ENCODE assay signal across 22 mouse cellular contexts in genomic region chr7:100390166-100390565, GRCm38 (mm10). TPM values are rescaled to one million over a fixed set of nuclear protein-coding genes. Genes with fewer than 3 reads are reported as not detected.
DNase-seq lines count a peak whose midpoint lies in the region; ATAC-seq and TF ChIP-seq lines count a peak whose summit lies in the region.
"Had no signal": no experiment of that assay in that cellular context is flagged by ENCODE, and none has a peak within 500 bp of the region (broad histone marks: within the 10 kb centered on the region; RNA-seq: fewer than 3 reads in every experiment).

No protein-coding gene starts in this region.

- H3K27ac ChIP-seq in left cerebral cortex, adult 2 months: peak overlapping the region; percentile 32; the same call in 1 of the 2 replicates
- H3K27ac ChIP-seq: forebrain, embryonic 10.5 days; forebrain, embryonic 13.5 days; gastrocnemius, adult 2 months; hindbrain, embryonic 12.5 days; hindbrain, embryonic 15.5 days had no signal

- no peak for DNase-seq in frontal cortex, postnatal 25 days (ENCODE audit: low spot score in 2 of 2)
- DNase-seq in left cerebral cortex, adult 2 months (ENCODE audit: extremely low spot score in 1 of 2, low spot score in 2 of 2): peak in 1 of 2 experiments; percentile 17
- DNase-seq in left cerebral cortex, postnatal 10 days (ENCODE audit: extremely low spot score in 1 of 2, low spot score in 2 of 2): no peak
- DNase-seq in right cerebral cortex, adult 18-20 months: peak; percentile 57
- no peak for DNase-seq in right cerebral cortex, postnatal 10 days (ENCODE audit: low spot score in 2 of 2)
- DNase-seq in testis, postnatal 10 days (ENCODE audit: low spot score): peak; percentile 46
- DNase-seq: adrenal gland, adult 8-10 months; adrenal gland, postnatal 25 days; cerebellum, adult 18-20 months; cerebellum, adult 9-10 months; cerebellum, postnatal 14 days; gastrocnemius, adult 2 months; gastrocnemius, postnatal 14 days; heart, adult 11 months had no signal

- intact Hi-C loops in left cerebral cortex, adult 2 months (cut with DNase I): loop anchor here (1.0 kb wide), 1 partner anchor 109 kb away; no protein-coding TSS in a partner anchor
- intact Hi-C loops in left cerebral cortex, postnatal 10 days (cut with DNase I): no loop called here

- H3K4me3 ChIP-seq in left cerebral cortex, adult 2 months: no peak overlapping the region
- H3K4me3 ChIP-seq: forebrain, embryonic 10.5 days; forebrain, embryonic 13.5 days; gastrocnemius, adult 2 months; hindbrain, embryonic 12.5 days; hindbrain, embryonic 15.5 days had no signal

- ATAC-seq in frontal cortex, adult (ENCODE audit: low TSS enrichment): peak; percentile 77
- ATAC-seq in monocyte, adult 5-6 weeks (replicated peaks; ENCODE audit: insufficient number of reproducible peaks, low FRiP score, low TSS enrichment, poor library complexity, severe bottlenecking): no peak
- ATAC-seq: activated CD4-positive, CD25-positive, alpha-beta regulatory T cell, adult 4 months; forebrain, embryonic 13.5 days; forebrain, embryonic 16.5 days had no signal

- no peak for TF ChIP-seq CTCF in left cerebral cortex, adult 2 months (IDR thresholded peaks at IDR 0.05)

RNA-seq across cellular contexts. Expression of gene Ppme1, which starts 18.1 kb away (rescaled TPM):
- total RNA-seq in left cerebral cortex, adult 2 months (2021): 100 to 1,000 TPM; 220 to 230 TPM
- 100 to 1,000 TPM; 125 to 131 TPM for total RNA-seq in left cerebral cortex, postnatal 10 days (2021)
- total RNA-seq in monocyte, adult 5-6 weeks (2017): 44.9 to 68.1 TPM (median 64.4 TPM) in 3 replicates

RNA-seq across cellular contexts. Expression of gene C2cd3, which starts 18.1 kb away (rescaled TPM):
- 10 to 100 TPM; 25.3 to 28.8 TPM for total RNA-seq in left cerebral cortex, adult 2 months (2021)
- 10 to 100 TPM; 12.4 to 15.2 TPM for total RNA-seq in left cerebral cortex, postnatal 10 days (2021)
- 14.5 to 39.8 TPM (median 23.7 TPM) in 3 replicates for total RNA-seq in monocyte, adult 5-6 weeks (2017)

Comparison
In these comparisons a context has a peak if more than half of its experiments do, and no peak if none do; other contexts are left out.
1. DNase-seq: peak in right cerebral cortex, adult 18-20 months (single experiment) and testis, postnatal 10 days (single experiment); none in frontal cortex, postnatal 25 days (0 of 2), left cerebral cortex, postnatal 10 days (0 of 2) and right cerebral cortex, postnatal 10 days (0 of 2).